Comparison of ENCODE assay signal across 1 mouse cellular context in the genomic region with DNA sequence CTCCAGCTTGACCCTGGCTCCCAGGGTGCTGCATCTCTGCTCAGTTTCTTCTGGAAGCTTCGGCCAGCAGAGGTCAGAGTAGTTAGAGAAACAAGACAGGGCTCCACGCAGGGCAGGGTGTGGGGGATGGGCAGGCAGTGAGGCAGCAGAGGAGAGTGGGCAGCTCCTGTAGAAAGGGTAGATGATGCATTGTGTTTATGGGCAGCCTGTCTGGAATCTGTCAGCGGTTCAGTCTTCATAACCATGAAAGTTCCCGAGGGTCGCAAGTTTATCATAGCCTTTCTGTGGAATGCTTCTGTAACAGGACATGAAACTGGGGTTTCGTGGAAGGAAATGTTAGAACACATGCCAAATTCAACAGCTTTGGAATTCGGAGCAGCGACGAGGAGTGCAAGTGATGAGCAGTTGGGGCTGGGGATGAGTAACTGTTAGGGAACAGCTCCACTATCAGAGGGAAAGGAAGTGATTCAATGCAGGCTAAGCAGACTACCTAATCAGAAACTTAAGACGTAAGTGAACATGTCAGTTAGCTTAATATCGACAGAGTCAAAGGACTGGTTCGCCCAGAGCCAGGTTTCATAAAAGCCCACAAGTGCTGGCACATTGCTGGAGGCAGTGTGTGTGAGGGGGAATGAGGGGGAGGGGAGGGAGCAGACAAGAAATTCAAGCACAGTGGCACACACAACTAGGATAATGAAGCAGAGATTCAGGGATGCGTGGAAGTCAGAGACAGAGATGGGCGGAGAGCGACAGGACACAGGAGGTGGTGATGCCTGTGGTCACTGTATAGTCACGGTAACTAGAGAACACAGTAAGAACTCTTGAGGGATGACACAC.
TF ChIP-seq lines count a peak whose summit lies in the region.

No protein-coding gene starts in this region.

TF ChIP-seq in CH12.LX, 34 proteins besides CTCF, POLR2A, EP300 and RAD21 (continued from another document):
- no peak for TF ChIP-seq NRF1 (IDR thresholded peaks at IDR 0.05; ENCODE audit: low read depth, low read length)
- TF ChIP-seq IRF4 (IDR thresholded peaks at IDR 0.05; ENCODE audit: low read depth, low read length), result peak; percentile 67; the same call in 1 of the 2 replicates
- no peak for TF ChIP-seq ZKSCAN1 (IDR thresholded peaks at IDR 0.05; ENCODE audit: borderline replicate concordance, low read depth, low read length)
- no peak for TF ChIP-seq JUN (IDR thresholded peaks at IDR 0.05; ENCODE audit: insufficient read depth, low read depth, low read length)
- TF ChIP-seq MAZ (IDR thresholded peaks at IDR 0.05; ENCODE audit: low read depth, low read length), result 0 out of 2 replicates have a peak, but pooled peaks have one; percentile 56
- TF ChIP-seq KAT2A (IDR thresholded peaks at IDR 0.05; ENCODE audit: insufficient replicate concordance, low read length), result no peak
- TF ChIP-seq ZMIZ1 (IDR thresholded peaks at IDR 0.05; ENCODE audit: low read depth, low read length), result no peak
- TF ChIP-seq MAX (IDR thresholded peaks at IDR 0.05; ENCODE audit: low read length), result no peak
- peak; percentile 45; the same call in 1 of the 2 replicates for TF ChIP-seq BHLHE40 (IDR thresholded peaks at IDR 0.05; ENCODE audit: low read depth, low read length)
- TF ChIP-seq POLR2AphosphoS2 (IDR thresholded peaks at IDR 0.05; ENCODE audit: low read depth, low read length), result no peak
- TF ChIP-seq UBTF (IDR thresholded peaks at IDR 0.05; ENCODE audit: low read depth, low read length), result no peak
- TF ChIP-seq NELFE (IDR thresholded peaks at IDR 0.05; ENCODE audit: low read depth, low read length), result no peak
- no peak for TF ChIP-seq MYC (IDR thresholded peaks at IDR 0.05; ENCODE audit: low read depth, low read length)
